Mouse (Mus musculus) colon, adult 2 months (tissue): ENCODE measurements around the gene Olfr372. TPM values are rescaled to one million over a fixed set of nuclear protein-coding genes. Genes with fewer than 3 reads are reported as not detected.

Experiments used
- polyA plus RNA-seq: library from polyadenylated mRNA; depleted of rRNA; stranded (reverse); fragments of >200 nt; gene quantifications from 2 replicates; pipeline ENCODE4 v1.2.3, GENCODE M21; 2012; rRNA removed

Olfr372 gene
- polyA plus RNA-seq, result not detected in 2 replicates

DNA sequence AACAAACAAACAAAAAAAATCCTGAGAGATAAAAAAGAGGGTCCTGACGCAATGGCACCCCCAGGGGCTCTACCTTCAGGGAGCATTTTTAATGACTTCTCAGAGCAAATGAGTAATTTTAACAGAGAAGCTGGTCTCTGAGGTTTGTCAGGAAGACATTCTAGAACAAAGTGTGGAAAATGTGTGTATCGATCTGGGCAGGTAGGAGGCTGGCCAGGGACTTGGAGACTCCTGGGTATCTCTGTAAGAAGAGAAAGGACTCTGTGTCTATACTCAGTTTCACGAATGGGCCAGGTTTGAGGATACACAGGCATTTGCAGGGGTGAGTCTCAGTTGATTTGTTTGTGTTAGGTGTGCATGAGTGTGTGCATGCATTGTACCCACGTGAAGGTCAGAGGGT, at the start of gene Olfr372:
Gene Olfr372, plus strand, starts transcription at position 301 of the 400 bp plus-strand sequence.

DNA sequence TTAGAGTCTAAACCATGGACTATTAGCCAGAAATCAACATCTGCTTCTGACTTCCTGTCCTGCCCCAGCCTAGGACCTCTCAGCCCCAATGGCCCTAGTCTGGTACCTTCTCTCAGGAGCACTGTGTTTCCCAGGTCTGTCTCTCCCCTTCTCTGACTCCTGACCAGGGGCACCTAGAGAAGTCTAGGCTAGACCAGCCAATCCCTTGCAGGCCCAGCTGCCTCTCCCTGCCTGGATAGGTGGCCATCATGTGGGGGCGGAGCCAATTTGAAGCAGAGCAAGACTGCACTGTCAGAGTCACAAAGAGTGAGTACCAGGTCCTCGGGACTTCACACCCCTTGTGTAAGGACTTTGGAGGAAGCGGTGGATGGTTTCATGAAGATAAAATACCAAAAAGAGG, 31.5 kb upstream of the Olfr372 start, which contains the start of gene Cyp4f18:
Gene Cyp4f18, minus strand, starts transcription at position 154 of the 400 bp plus-strand sequence.

DNA sequence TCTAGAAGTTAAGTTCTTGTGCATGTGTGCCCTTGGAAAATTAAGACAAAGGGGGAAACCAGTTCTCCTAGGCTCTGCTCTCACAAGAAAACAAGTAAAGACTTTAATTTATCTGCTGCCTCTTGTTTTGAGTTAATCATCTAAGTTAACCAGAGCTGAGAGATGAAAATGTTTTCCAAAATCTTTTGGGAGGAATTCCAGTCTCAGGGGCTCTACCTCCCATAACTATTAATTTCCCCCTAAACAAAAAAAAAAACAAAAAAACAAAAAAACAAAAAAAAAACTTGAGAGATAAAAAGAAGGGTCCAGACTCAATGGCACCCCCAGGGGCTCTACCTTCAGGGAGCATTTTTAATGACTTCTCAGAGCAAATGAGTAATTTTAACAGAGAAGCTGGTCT, 41.9 kb downstream of the Olfr372 start, which contains the start of gene Olfr373:
Gene Olfr373, plus strand, starts transcription at position 301 of the 400 bp plus-strand sequence.

DNA sequence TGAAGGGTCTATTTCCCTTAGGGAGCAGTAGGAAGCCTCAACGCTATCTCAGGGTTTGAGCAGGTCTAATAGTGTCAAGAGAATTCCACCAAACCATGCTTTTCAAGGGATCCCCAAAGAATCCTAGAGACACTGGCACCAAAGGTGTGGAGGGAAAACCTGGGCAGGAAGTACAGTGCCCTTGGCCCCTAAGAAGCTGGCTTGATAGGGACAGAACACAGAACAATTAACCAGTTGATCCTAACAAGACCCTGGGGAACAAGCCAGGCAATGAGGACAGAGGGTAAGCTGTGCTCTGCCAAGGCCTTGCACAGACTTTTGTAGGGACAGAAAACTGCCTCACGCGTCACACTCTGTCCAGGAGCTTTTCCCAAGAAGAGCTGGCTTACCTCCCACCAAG, 65.7 kb downstream of the Olfr372 start, which contains the start of gene Olfr374:
Gene Olfr374, plus strand, starts transcription at position 301 of the 400 bp plus-strand sequence.

Other genes starting within 250 kb of the Olfr372 start
- 0.08 and 0.23 TPM in 2 replicates for gene Zfp709, start 159.2 kb upstream of the Olfr372 start, polyA plus RNA-seq
- gene Zfp882, start 132.6 kb upstream of the Olfr372 start, polyA plus RNA-seq, result 0.13 and 0.28 TPM in 2 replicates
- 1.6 and 2.0 TPM in 2 replicates for gene Zfp617, start 132.6 kb upstream of the Olfr372 start, polyA plus RNA-seq
- 2.1 and 2.3 TPM in 2 replicates for gene Zfp961, start 90.2 kb upstream of the Olfr372 start, polyA plus RNA-seq
- gene Cyp4f18, start 31.6 kb upstream of the Olfr372 start, polyA plus RNA-seq, result 6.7 and 6.8 TPM in 2 replicates
- gene Olfr373, start 42.0 kb downstream of the Olfr372 start, polyA plus RNA-seq, result not detected in 2 replicates
- not detected in 2 replicates for gene Olfr374, start 65.8 kb downstream of the Olfr372 start, polyA plus RNA-seq
- 52.1 and 62.6 TPM in 2 replicates for gene Tpm4, start 93.8 kb downstream of the Olfr372 start, polyA plus RNA-seq
- 42.3 and 45.7 TPM in 2 replicates for gene Rab8a, start 120.0 kb downstream of the Olfr372 start, polyA plus RNA-seq
- 3.2 and 3.4 TPM in 2 replicates for gene Hsh2d, start 148.4 kb downstream of the Olfr372 start, polyA plus RNA-seq
- gene Cib3, start 171.6 kb downstream of the Olfr372 start, polyA plus RNA-seq, result 0.05 and 0.94 TPM in 2 replicates
- not detected in 2 replicates for gene Gm11034, start 172.4 kb downstream of the Olfr372 start, polyA plus RNA-seq
- 35.7 and 41.7 TPM in 2 replicates for gene Fam32a, start 178.5 kb downstream of the Olfr372 start, polyA plus RNA-seq
- gene Ap1m1, start 198.8 kb downstream of the Olfr372 start, polyA plus RNA-seq, result 32.5 and 36.1 TPM in 2 replicates